Mouse (Mus musculus) G1E (cell line): ENCODE data around the gene Lgals3bp.

Source experiments
- CTCF ChIP-seq: IDR thresholded peaks from 2 replicates; pipeline ENCODE4 v1.5.1; 2012; ENCODE audit warnings: low read depth, low read length, inconsistent platforms, mixed read lengths
- POLR2AphosphoS5 ChIP-seq: IDR thresholded peaks from 2 replicates; pipeline ENCODE4 v1.6.1; 2012; ENCODE audit warnings: low read depth, low read length, inconsistent platforms; ENCODE audit not compliant: insufficient replicate concordance

GRCm38 (mm10) chr11:118347391-118347790 lies 54.5 kb downstream of the Lgals3bp start:
- TF ChIP-seq CTCF, result no peak
- TF ChIP-seq POLR2AphosphoS5, result no peak
